Mouse (Mus musculus) midbrain, postnatal 0 days (tissue): Measurements from ENCODE around the gene Ubtf. TPM values are rescaled to one million over a fixed set of nuclear protein-coding genes. Genes with fewer than 3 reads are reported as not detected.

ENCODE experiments used
- ATAC-seq: fragments of 200-750 bp; cut with Nextera tagmentation; 2 replicates; pipeline ENCODE4 v1.8.0; 2017; ENCODE audit warnings: moderate number of reproducible peaks, mild to moderate bottlenecking, moderate TSS enrichment, moderate library complexity; ENCODE audit not compliant: low FRiP score
- DNase-seq: peaks from one replicate; pipeline ENCODE4 v3.0.0-alpha.2; 2015; ENCODE audit warnings: low spot score
- H3K27ac ChIP-seq: fragments of 300-500 bp; sonication (generic); 2 replicates; pipeline ENCODE4 v1.5.1; 2014; ENCODE audit warnings: low read depth, mild to moderate bottlenecking, low read length, mixed read lengths
- H3K27me3 ChIP-seq: fragments of 300-500 bp; sonication (generic); 2 replicates; pipeline ENCODE4 v1.6.1; 2014; ENCODE audit warnings: low read length, control low read depth, mixed read lengths; ENCODE audit not compliant: insufficient read depth
- H3K36me3 ChIP-seq: fragments of 300-500 bp; sonication (generic); 2 replicates; pipeline ENCODE4 v1.6.1; 2014; ENCODE audit warnings: low read length, control low read depth, mixed read lengths; ENCODE audit not compliant: insufficient read depth
- H3K4me1 ChIP-seq: fragments of 300-500 bp; sonication (generic); 2 replicates; pipeline ENCODE4 v1.6.1; 2014; ENCODE audit warnings: mild to moderate bottlenecking, control low read depth, antibody characterized with exemption, low read length, mixed read lengths; ENCODE audit not compliant: insufficient read depth
- H3K4me2 ChIP-seq: fragments of 300-500 bp; sonication (generic); 2 replicates; pipeline ENCODE4 v1.6.1; 2014; ENCODE audit warnings: low read depth, mild to moderate bottlenecking, low read length, mixed read lengths; ENCODE audit not compliant: poor library complexity, severe bottlenecking
- H3K4me3 ChIP-seq: fragments of 300-500 bp; sonication (generic); 2 replicates; pipeline ENCODE4 v1.5.1; 2014; ENCODE audit warnings: low read depth, mild to moderate bottlenecking, low read length, moderate library complexity
- H3K9ac ChIP-seq: fragments of 300-500 bp; sonication (generic); replicated peaks from 2 replicates; pipeline ENCODE4 v1.6.1; 2014; ENCODE audit warnings: mild to moderate bottlenecking, low read length, moderate library complexity, mixed read lengths; ENCODE audit not compliant: poor library complexity, severe bottlenecking
- H3K9me3 ChIP-seq: fragments of 300-500 bp; sonication (generic); 2 replicates; pipeline ENCODE4 v1.6.1; 2016; ENCODE audit warnings: low read length, control low read depth
- CTCF ChIP-seq: IDR thresholded peaks from 2 replicates; pipeline ENCODE4 v1.5.1; 2016; ENCODE audit warnings: antibody characterized with exemption, mild to moderate bottlenecking
- WGBS: fragments of 180-500 bp; shearing (Covaris S2); extraction: QIAGEN DNeasy Blood & Tissue Kit; methylation state at CpG from one replicate; pipeline ENCODE4 v1.1.7; 2014; 5-methylcytosine and 5-hydroxymethylcytosine counted together
- polyA plus RNA-seq: library from polyadenylated mRNA; unstranded; fragments of >200 nt; fragmentation: Nextera tagmentation; extraction: Ambion mirVana; gene quantifications from 2 replicates; pipeline ENCODE4 v1.2.1, GENCODE M21; 2015
- total RNA-seq: library from RNA; depleted of rRNA; stranded (reverse); fragments of >200 nt; gene quantifications from 2 replicates; pipeline ENCODE4 v1.2.3, GENCODE M21; 2014

Ubtf gene
- total and polyA plus RNA-seq, 2 experiments from 2014 or later, result 64.3 TPM

DNA sequence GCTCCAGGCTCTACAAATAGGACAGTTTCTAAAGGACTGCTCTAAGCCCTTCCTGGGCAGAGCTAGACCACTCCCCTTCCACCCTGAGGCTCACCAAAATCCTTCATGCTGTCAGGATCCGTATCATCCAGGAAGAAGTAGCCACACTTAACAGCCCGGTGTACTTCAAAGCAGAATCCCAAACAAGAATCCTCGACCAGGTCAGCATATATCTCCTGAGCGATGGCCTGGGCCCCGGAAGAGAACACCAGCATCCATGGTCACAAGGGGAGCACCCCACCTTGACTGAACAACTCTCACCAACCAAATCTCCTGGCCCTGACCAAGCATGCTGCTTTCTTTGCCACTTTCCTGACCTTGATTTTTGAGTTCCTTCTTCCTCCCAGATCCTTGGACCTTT, 25.1 kb downstream of the Ubtf start:
- Histone ChIP-seq H3K36me3 (peaks cover 34% of the 10 kb centered on the region), H3K27ac (peak overlapping the region; percentile 94; the same call in 1 of the 2 replicates)

DNA sequence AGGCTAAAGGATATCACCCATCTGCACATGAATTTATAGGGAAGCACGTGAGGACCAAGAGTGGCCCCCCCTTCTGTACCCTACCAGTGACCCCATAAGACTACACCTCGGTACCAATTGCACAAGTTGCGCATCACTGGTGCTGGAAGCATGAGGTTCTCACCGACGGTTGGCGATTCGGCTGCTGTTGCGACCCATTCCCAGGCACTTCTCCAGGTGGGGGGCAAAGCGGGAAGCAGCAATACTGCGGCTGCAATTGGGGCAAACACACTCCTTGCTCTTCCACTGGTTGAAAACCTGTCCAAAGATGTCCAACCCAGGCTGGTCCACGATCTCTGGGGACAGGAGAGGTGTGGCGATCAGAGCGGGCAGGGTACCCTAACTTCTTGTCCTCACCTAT, 25.6 kb downstream of the Ubtf start:
- TF ChIP-seq CTCF, result no peak
- no peak overlapping the region for H3K9ac ChIP-seq
- no peaks in the 10 kb centered on the region for H3K9me3 ChIP-seq
- ATAC-seq (no peak), DNase-seq (no peak)
- no peak overlapping the region for H3K4me2 ChIP-seq
- H3K4me1 ChIP-seq, result peaks cover 5% of the 10 kb centered on the region; the same call in 1 of the 2 replicates
- WGBS, result 94% methylated on average over 13 of the region's 13 CpGs
- H3K36me3 ChIP-seq, result peaks cover 34% of the 10 kb centered on the region
- H3K27me3 ChIP-seq, result no peaks in the 10 kb centered on the region
- no peak overlapping the region for H3K4me3 ChIP-seq
- H3K27ac ChIP-seq, result no peak overlapping the region

More for the DNA sequence above, 25.1 kb downstream of the Ubtf start:
- TF ChIP-seq CTCF, result no peak
- Histone ChIP-seq H3K9me3 (no peaks in the 10 kb centered on the region), H3K9ac (peak overlapping the region; percentile 93), H3K4me1 (peaks cover 5% of the 10 kb centered on the region; the same call in 1 of the 2 replicates), H3K4me3 (peak overlapping the region; percentile 92; the same call in 1 of the 2 replicates), H3K27me3 (no peaks in the 10 kb centered on the region), H3K4me2 (peak overlapping the region; percentile 91; the same call in 1 of the 2 replicates)
- no peak for ATAC-seq
- DNase-seq, result no peak
- 74% methylated on average over 5 of the region's 5 CpGs for WGBS

DNA sequence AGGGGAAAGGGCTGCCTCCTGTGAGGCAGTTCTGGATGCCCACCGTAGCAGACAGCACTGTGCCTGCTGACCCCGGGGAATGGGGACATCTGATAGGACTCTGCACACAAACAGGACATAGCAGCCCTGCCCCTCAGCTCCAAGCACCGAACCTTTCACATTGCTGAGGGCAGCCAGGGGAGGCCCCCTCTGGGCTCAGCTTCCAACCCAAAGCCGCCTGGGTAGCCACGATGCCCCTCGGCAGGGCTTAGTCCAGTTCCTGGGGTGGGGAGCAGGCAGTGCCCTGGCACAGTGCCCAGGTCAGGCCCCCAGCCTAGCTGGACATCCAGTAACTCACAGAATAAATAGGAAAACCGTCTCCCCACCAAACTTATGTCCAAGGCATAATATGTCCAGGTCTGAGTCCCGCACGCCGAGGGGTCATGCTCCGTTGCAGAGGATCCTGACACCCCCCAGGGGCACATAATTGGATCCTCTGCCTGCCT, 28.4 kb downstream of the Ubtf start:
- no peak for DNase-seq
- ATAC-seq, result no peak
- no peak overlapping the region for H3K4me3 ChIP-seq
- 88% methylated on average over 11 of the region's 11 CpGs for WGBS
- no peaks in the 10 kb centered on the region for H3K27me3 ChIP-seq
- peaks cover 6% of the 10 kb centered on the region; the same call in 1 of the 2 replicates for H3K4me1 ChIP-seq
- no peak overlapping the region for H3K27ac ChIP-seq
- H3K4me2 ChIP-seq, result no peak overlapping the region
- no peak for TF ChIP-seq CTCF
- H3K9ac ChIP-seq, result no peak overlapping the region
- H3K36me3 ChIP-seq, result peaks cover 51% of the 10 kb centered on the region
- H3K9me3 ChIP-seq, result no peaks in the 10 kb centered on the region

DNA sequence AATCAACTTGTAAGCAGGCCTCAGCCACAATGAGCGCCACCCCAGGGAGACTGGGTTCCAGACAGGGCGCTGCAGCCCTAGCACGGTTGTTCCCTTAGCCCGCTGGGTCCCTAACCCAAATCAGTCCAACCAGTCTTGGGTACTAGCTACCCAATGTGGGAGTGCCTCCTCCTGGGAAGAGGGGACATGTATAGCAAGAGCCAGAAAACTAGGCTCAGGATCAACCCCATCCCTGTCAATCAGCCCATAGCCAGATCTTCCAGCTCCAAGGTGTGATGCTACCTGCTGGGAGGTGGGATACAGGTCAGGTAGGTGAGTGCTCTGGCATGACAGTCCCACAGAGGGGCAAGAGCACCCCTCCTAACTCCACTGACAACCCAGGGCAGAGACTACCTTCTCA, 29.4 kb downstream of the Ubtf start:
- H3K27ac ChIP-seq, result no peak overlapping the region
- H3K9ac ChIP-seq, result no peak overlapping the region
- ATAC-seq (no peak), DNase-seq (no peak)
- no peak overlapping the region for H3K4me2 ChIP-seq
- no peak for TF ChIP-seq CTCF
- H3K27me3 ChIP-seq, result no peaks in the 10 kb centered on the region
- 83% methylated on average over 4 of the region's 4 CpGs for WGBS
- H3K36me3 ChIP-seq, result peaks cover 51% of the 10 kb centered on the region
- no peaks in the 10 kb centered on the region for H3K9me3 ChIP-seq
- peaks cover 11% of the 10 kb centered on the region; the same call in 1 of the 2 replicates for H3K4me1 ChIP-seq
- no peak overlapping the region for H3K4me3 ChIP-seq

DNA sequence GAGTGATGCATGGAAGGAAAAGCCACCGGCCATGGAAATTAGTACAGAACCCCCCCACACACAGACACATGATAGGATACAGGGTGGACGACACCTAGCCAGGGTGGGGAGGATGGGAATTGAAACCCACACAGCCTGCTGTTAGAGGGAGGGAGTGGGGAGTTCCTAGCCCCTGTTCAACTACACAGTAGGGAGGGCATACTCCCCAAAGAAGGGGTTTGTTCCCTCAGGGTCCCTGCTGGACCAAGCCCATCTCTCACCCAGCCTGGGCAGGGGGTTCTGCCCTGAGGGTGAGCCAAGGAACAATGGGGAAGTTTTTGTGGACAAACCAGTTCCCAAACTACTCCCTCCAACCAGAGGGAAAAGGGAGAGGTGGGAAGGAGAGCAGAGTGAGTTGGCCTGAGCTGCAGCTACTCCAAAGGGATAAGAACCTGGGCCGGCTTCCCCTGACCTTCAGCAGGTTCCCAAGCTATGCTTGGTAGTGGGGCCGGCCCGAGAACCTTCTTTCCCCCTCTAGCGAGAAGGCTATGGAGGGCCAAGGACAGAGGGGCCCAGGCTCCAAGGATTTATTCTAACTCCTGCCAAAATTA, 29.9 kb downstream of the Ubtf start:
- Histone ChIP-seq H3K4me3 (no peak overlapping the region), H3K27ac (no peak overlapping the region), H3K4me2 (no peak overlapping the region), H3K27me3 (no peaks in the 10 kb centered on the region), H3K4me1 (peaks cover 8% of the 10 kb centered on the region; the same call in 1 of the 2 replicates), H3K9me3 (no peaks in the 10 kb centered on the region), H3K9ac (no peak overlapping the region), H3K36me3 (peaks cover 51% of the 10 kb centered on the region)
- no peak for DNase-seq
- ATAC-seq, result no peak
- WGBS, result 57% methylated on average over 6 of the region's 6 CpGs
- no peak for TF ChIP-seq CTCF

DNA sequence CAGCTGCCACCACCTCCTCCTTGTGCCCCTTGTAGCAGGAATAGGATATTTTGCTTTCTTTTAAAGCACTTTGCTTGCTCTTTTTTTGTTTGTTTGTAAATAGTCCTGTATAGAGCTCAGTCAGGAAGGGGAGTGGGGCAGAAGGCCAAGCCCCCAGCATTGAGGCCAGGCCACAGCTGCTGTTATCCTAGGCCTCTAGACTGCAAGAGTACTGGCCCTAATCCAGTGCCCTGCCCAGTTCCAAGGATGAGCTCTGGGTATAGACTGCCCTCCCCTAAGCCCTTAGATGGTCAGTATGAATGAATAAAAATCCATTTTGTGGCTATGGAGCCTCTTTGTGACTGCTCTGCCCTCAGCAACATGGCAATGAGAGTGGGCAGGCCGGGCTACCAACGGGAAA, 30.6 kb downstream of the Ubtf start:
- H3K36me3 ChIP-seq, result peaks cover 48% of the 10 kb centered on the region
- H3K27ac ChIP-seq, result no peak overlapping the region
- no peak overlapping the region for H3K4me3 ChIP-seq
- H3K4me1 ChIP-seq, result peaks cover 8% of the 10 kb centered on the region; the same call in 1 of the 2 replicates
- no peak overlapping the region for H3K9ac ChIP-seq
- H3K4me2 ChIP-seq, result no peak overlapping the region
- no peaks in the 10 kb centered on the region for H3K27me3 ChIP-seq
- ATAC-seq (no peak), DNase-seq (no peak)
- 77% methylated on average over 2 of the region's 2 CpGs for WGBS
- no peak for TF ChIP-seq CTCF
- H3K9me3 ChIP-seq, result no peaks in the 10 kb centered on the region
